Mouse (Mus musculus) liver, postnatal 0 days (tissue): ENCODE measurements around the gene Zcchc10. TPM values are rescaled to one million over a fixed set of nuclear protein-coding genes. Genes with fewer than 3 reads are reported as not detected.
"Not testable (repeated sequence)": the region's sequence is repeated elsewhere in the genome, so short reads cannot be mapped to it uniquely, and the experiment has no call there.

Experiments
- ATAC-seq: fragments of 200-750 bp; cut with Nextera tagmentation; 2 replicates; pipeline ENCODE4 v1.8.0; 2017; ENCODE audit warnings: mild to moderate bottlenecking, moderate library complexity
- DNase-seq: peaks from one replicate; pipeline ENCODE4 v3.0.0-alpha.2; 2016
- H3K27ac ChIP-seq: fragments of 300-500 bp; sonication (generic); 2 replicates; pipeline ENCODE4 v1.5.1; 2014; ENCODE audit warnings: antibody characterized with exemption, moderate library complexity, mild to moderate bottlenecking, low read depth
- H3K27me3 ChIP-seq: fragments of 300-500 bp; sonication (generic); 2 replicates; pipeline ENCODE4 v1.6.1; 2014; ENCODE audit warnings: low read length, control low read depth, mixed read lengths; ENCODE audit not compliant: insufficient read depth
- H3K36me3 ChIP-seq: fragments of 300-500 bp; sonication (generic); replicated peaks from 2 replicates; pipeline ENCODE4 v1.6.1; 2014; ENCODE audit warnings: mild to moderate bottlenecking, control low read depth, low read length, moderate library complexity, mixed read lengths; ENCODE audit not compliant: insufficient read depth
- H3K4me1 ChIP-seq: fragments of 300-500 bp; sonication (generic); 2 replicates; pipeline ENCODE4 v1.6.1; 2014; ENCODE audit warnings: antibody characterized with exemption, mild to moderate bottlenecking, control low read depth; ENCODE audit not compliant: insufficient read depth
- H3K4me2 ChIP-seq: fragments of 300-500 bp; sonication (generic); 2 replicates; pipeline ENCODE4 v1.6.1; 2014; ENCODE audit warnings: low read depth, mild to moderate bottlenecking, low read length, moderate library complexity, mixed read lengths
- H3K4me3 ChIP-seq: fragments of 300-500 bp; sonication (generic); 2 replicates; pipeline ENCODE4 v1.5.1; 2014; ENCODE audit warnings: low read depth, low read length
- H3K9ac ChIP-seq: fragments of 300-500 bp; sonication (generic); replicated peaks from 2 replicates; pipeline ENCODE4 v1.6.1; 2014; ENCODE audit warnings: mild to moderate bottlenecking, moderate library complexity
- H3K9me3 ChIP-seq: fragments of 300-500 bp; sonication (generic); 2 replicates; pipeline ENCODE4 v1.6.1; 2016; ENCODE audit warnings: mild to moderate bottlenecking, control low read depth, low read length, mixed read lengths
- CTCF ChIP-seq: sonication (generic); IDR thresholded peaks from 2 replicates; pipeline ENCODE4 v1.5.1; 2016; ENCODE audit warnings: antibody characterized with exemption, low read depth
- EP300 ChIP-seq: IDR thresholded peaks from 2 replicates; pipeline ENCODE4 v1.6.1; 2016; ENCODE audit warnings: antibody characterized with exemption, low read depth, mild to moderate bottlenecking
- WGBS: fragments of 180-500 bp; shearing (Covaris S2); extraction: QIAGEN DNeasy Blood & Tissue Kit; methylation state at CpG from one replicate; pipeline ENCODE4 v1.1.7; 2014; ENCODE audit not compliant: insufficient replicate concordance; 5-methylcytosine and 5-hydroxymethylcytosine counted together
- polyA plus RNA-seq: library from polyadenylated mRNA; unstranded; fragments of >200 nt; fragmentation: Nextera tagmentation; extraction: Ambion mirVana; gene quantifications from 2 replicates; pipeline ENCODE4 v1.2.1, GENCODE M21; 2015

Gene Zcchc10
- polyA plus RNA-seq, 1 experiment from 2014 or later = 7.4 TPM

- Histone ChIP-seq H3K36me3 (no peaks in the 10 kb centered on the region), H3K4me3 (no peak overlapping the region), H3K27me3 (no peaks in the 10 kb centered on the region), H3K27ac (no peak overlapping the region), H3K4me1 (peaks cover 27% of the 10 kb centered on the region), H3K4me2 (no peak overlapping the region), H3K9ac (no peak overlapping the region), H3K9me3 (no peaks in the 10 kb centered on the region)
- WGBS = 82% methylated on average over 14 of the region's 14 CpGs
- ATAC-seq (no peak), DNase-seq (no peak)
- TF ChIP-seq EP300 (no peak), CTCF (no peak)
These were observed 20.2 kb upstream of the Zcchc10 start for GRCm38 (mm10) chr11:53304044-53304840.

- Histone ChIP-seq H3K4me1 (peaks cover 18% of the 10 kb centered on the region), H3K36me3 (no peaks in the 10 kb centered on the region), H3K4me3 (no peak overlapping the region), H3K27me3 (no peaks in the 10 kb centered on the region), H3K9ac (no peak overlapping the region), H3K4me2 (no peak overlapping the region), H3K27ac (no peak overlapping the region), H3K9me3 (no peaks in the 10 kb centered on the region)
- TF ChIP-seq EP300 (no peak), CTCF (no peak)
- DNase-seq (no peak), ATAC-seq (no peak)
- 60% methylated on average over 2 of the region's 2 CpGs for WGBS
These were observed 17.5 kb upstream of the Zcchc10 start for GRCm38 (mm10) chr11:53306965-53307364.

GRCm38 (mm10) chr11:53307558-53308065 lies 16.9 kb upstream of the Zcchc10 start:
- Histone ChIP-seq H3K27ac (peak overlapping the region; percentile 88), H3K27me3 (no peaks in the 10 kb centered on the region), H3K9ac (no peak overlapping the region), H3K36me3 (no peaks in the 10 kb centered on the region), H3K4me2 (no peak overlapping the region), H3K4me3 (no peak overlapping the region), H3K4me1 (peaks cover 18% of the 10 kb centered on the region), H3K9me3 (no peaks in the 10 kb centered on the region)
- 38% methylated on average over 10 of the region's 10 CpGs for WGBS
- TF ChIP-seq CTCF = no peak
- TF ChIP-seq EP300 = no peak
- no peak for ATAC-seq
- DNase-seq = peak; percentile 17

GRCm38 (mm10) chr11:53308251-53308864 lies 16.1 kb upstream of the Zcchc10 start:
- no peaks in the 10 kb centered on the region for H3K27me3 ChIP-seq
- peak; percentile 23 for DNase-seq
- H3K4me2 ChIP-seq = no peak overlapping the region
- H3K9me3 ChIP-seq = no peaks in the 10 kb centered on the region
- no peaks in the 10 kb centered on the region for H3K36me3 ChIP-seq
- TF ChIP-seq EP300 = no peak
- TF ChIP-seq CTCF = no peak
- no peak overlapping the region for H3K4me3 ChIP-seq
- peak; percentile 52 for ATAC-seq
- H3K9ac ChIP-seq = no peak overlapping the region
- peak overlapping the region; percentile 88 for H3K27ac ChIP-seq
- H3K4me1 ChIP-seq = peaks cover 18% of the 10 kb centered on the region

GRCm38 (mm10) chr11:53308884-53309310 lies 15.6 kb upstream of the Zcchc10 start:
- no peaks in the 10 kb centered on the region for H3K36me3 ChIP-seq

GRCm38 (mm10) chr11:53311385-53311784 lies 13.1 kb upstream of the Zcchc10 start:
- ATAC-seq = no peak
- H3K4me2 ChIP-seq = no peak overlapping the region
- no peaks in the 10 kb centered on the region for H3K9me3 ChIP-seq

More at GRCm38 (mm10) chr11:53308884-53309310, 15.6 kb upstream of the Zcchc10 start:
- Histone ChIP-seq H3K9ac (no peak overlapping the region), H3K27me3 (no peaks in the 10 kb centered on the region), H3K27ac (peak overlapping the region; percentile 88), H3K9me3 (no peaks in the 10 kb centered on the region), H3K4me1 (peaks cover 18% of the 10 kb centered on the region), H3K4me3 (no peak overlapping the region), H3K4me2 (no peak overlapping the region)
- peak; percentile 72 for DNase-seq
- peak; percentile 91 for ATAC-seq
- WGBS = 36% methylated on average over 2 of the region's 2 CpGs
- no peak for TF ChIP-seq EP300
- no peak for TF ChIP-seq CTCF

GRCm38 (mm10) chr11:53312823-53313222 lies 11.7 kb upstream of the Zcchc10 start:
- not testable (repeated sequence) for H3K27ac ChIP-seq, H3K9me3 ChIP-seq, H3K9ac ChIP-seq, ATAC-seq, H3K27me3 ChIP-seq, H3K36me3 ChIP-seq, H3K4me3 ChIP-seq, DNase-seq, H3K4me2 ChIP-seq
- 33% methylated on average over 1 of the region's 1 CpGs for WGBS
- H3K4me1 ChIP-seq = peaks cover 15% of the 10 kb centered on the region

More at GRCm38 (mm10) chr11:53311385-53311784, 13.1 kb upstream of the Zcchc10 start:
- no peak for TF ChIP-seq EP300
- TF ChIP-seq CTCF = no peak
- Histone ChIP-seq H3K27me3 (no peaks in the 10 kb centered on the region), H3K9ac (no peak overlapping the region), H3K36me3 (no peaks in the 10 kb centered on the region), H3K4me3 (no peak overlapping the region), H3K27ac (no peak overlapping the region), H3K4me1 (peaks cover 22% of the 10 kb centered on the region)
- whole genome bisulfite sequencing = 50% methylated on average over 1 of the region's 1 CpGs
- no peak for DNase-seq
